Mouse (Mus musculus) heart, adult 18-20 months (tissue): ENCODE results near the gene Cntn1. TPM values are rescaled to one million over a fixed set of nuclear protein-coding genes. Genes with fewer than 3 reads are reported as not detected.
A peak's percentile ranks its signal among the peaks of the same experiment; 100 is the strongest.
"Not testable (repeated sequence)": the region's sequence is repeated elsewhere in the genome, so short reads cannot be mapped to it uniquely, and the experiment has no call there.

Experiments used
- DNase-seq, 2 experiments: peaks; one replicate each; pipeline ENCODE4 v3.0.0; 2021 to 2022; ENCODE audit warnings: mixed read lengths in 1 of 2
- total RNA-seq, 2 experiments: library from RNA; stranded (reverse); gene quantifications; 2 replicates each; pipeline ENCODE4 v1.2.3; 2021

Cntn1 gene
- total RNA-seq, 2 experiments from 2014 or later: 0.10 TPM; not detected in 1

DNA sequence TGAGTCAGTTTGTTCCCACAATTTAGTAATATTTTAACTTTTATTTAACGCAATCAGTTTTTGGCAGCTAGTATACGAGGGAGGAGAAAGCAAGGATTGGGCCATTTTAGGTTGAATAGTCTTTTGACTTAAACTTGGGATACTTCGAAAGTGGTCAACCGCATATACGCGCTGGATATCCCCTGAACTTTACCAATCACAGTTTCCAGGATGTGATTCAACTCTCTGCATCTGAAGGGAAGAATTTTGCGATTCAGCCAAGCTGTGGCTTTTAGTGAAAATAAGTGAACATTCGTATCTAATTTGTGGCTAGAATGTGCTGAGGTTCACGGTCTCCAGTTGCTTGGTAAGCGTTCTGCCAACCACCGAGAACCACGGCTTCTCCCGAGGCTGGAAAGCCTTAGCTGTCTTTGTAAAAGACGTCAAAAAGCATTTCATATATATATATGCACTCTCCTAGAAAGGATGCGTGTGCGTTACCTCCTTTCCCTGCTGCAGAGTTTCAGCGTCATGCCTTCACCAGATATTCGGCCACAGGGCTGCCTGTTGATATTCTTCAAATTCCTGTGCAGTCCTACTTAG, 217.9 kb downstream of the Cntn1 start:
- DNase-seq: no peak

- DNase-seq: no peak
Measured at GRCm38 (mm10) chr15:92271801-92272365, 220.9 kb downstream of the Cntn1 start.

GRCm38 (mm10) chr15:92276826-92277225, 225.9 kb downstream of the Cntn1 start:
- DNase-seq: no peak

- DNase-seq: no peak
Measured at GRCm38 (mm10) chr15:92277984-92278383, 227.0 kb downstream of the Cntn1 start.

GRCm38 (mm10) chr15:92280966-92281365, 230.0 kb downstream of the Cntn1 start:
- peak in 1 of 2 experiments; percentile 4 for DNase-seq

GRCm38 (mm10) chr15:92287616-92288015, 236.7 kb downstream of the Cntn1 start:
- DNase-seq: no peak

DNA sequence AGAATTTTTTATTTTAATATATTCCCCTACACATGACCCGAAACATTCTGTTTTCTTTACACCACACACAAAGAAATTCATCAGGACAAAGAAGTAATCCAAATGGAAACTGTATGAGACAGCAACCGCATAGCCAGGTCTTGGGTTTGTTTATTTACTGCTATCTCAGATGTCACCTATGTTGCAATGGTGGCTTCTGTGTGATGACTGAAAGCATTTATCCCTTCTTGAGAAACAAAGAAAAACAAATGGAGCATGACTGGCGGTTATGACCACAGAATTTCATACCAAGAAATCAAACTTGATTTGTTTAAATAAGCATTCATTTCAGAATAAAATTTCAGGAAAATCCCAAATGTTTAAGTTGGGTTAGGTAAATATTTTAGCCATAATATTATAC, 245.5 kb downstream of the Cntn1 start:
- no peak for DNase-seq

DNA sequence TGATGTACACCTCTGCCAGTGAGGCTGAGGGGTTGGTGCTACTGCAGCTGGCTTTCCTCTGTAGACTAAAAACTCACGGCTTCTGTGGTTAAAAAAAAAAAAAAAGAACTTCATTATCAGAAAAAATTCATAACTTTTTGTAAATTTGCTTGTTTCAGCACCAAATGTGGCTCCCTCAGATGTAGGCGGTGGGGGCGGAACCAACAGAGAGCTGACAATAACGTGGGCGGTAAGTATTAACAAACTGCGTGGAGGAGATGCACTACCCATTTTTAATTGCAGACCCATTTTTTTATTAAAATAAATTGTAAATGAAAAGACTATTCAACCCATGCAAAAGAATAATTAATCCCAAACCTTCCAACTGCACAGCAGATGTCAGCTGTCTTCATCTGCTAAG, 251.8 kb downstream of the Cntn1 start:
- no peak for DNase-seq

DNA sequence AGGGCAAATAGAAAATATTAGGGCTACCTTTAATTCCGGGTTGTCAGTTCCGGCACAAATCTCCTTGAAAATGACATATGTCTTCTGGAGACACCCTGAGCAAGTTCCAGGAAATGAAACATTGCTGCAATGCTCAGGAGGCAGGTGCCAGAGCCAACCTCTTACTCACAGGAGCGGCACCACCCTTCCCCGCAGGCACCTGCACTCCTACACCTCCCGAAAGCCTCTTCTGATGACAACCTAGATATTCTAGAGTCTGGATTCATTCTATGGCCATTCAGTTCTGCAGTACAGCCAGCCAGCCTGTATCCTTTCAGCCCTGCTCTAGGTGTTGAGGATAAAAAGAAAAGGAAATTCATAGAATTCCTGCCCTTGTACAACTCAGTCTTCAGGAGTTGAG, 253.3 kb downstream of the Cntn1 start:
- no peak for DNase-seq

- DNase-seq: no peak
Measured at GRCm38 (mm10) chr15:92321959-92322358, 271.0 kb downstream of the Cntn1 start.

GRCm38 (mm10) chr15:92327111-92327510, 276.1 kb downstream of the Cntn1 start:
- DNase-seq: peak in 1 of 2 experiments; percentile 22

GRCm38 (mm10) chr15:92340253-92340652, 289.3 kb downstream of the Cntn1 start:
- DNase-seq: no peak

- no peak for DNase-seq
Measured at GRCm38 (mm10) chr15:92341424-92341823, 290.5 kb downstream of the Cntn1 start.

DNA sequence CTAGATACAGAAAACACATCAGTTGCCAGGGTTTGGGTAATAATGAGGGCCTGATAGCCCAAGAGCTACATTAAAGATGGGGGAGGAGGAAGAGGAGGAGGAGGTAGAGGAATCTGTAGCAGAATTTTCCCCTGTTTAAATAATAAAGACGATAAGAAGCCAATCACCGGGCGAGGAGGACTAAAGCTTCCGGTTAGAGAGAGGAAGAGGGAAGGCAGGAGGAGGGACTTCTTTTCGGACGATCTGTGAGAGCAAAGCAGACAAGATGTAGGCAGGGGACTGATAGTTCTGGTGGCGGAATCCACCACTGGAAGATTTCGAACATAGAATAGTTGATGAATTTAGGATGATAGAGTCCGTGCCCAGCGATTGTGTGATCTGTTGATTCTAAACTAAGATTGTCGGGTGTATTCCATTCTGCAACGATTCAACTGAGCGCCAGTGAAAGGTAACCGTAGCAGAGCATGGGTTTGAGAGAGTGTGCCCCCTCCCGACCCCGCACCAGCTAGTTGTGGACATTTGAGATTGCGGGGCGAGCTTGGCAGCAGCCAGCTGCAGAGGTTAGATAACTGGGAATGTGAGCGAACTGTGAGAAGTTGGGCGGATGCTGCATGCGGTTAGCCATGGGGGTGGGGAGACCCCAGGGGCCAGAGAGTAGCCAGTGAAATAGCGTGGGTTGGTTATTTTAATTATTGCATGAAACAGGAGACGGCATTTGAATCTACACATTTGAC, 293.3 kb downstream of the Cntn1 start:
- no peak for DNase-seq

- DNase-seq: no peak
Measured at GRCm38 (mm10) chr15:92347426-92347825, 296.5 kb downstream of the Cntn1 start.

GRCm38 (mm10) chr15:92347902-92348301, 296.9 kb downstream of the Cntn1 start:
- no peak for DNase-seq

GRCm38 (mm10) chr15:92348453-92348852, 297.5 kb downstream of the Cntn1 start:
- not testable (repeated sequence) for DNase-seq

GRCm38 (mm10) chr15:92364153-92364552, 313.2 kb downstream of the Cntn1 start:
- DNase-seq: peak; percentile 48 to 58

- DNase-seq: peak; percentile 5 to 16
Measured at GRCm38 (mm10) chr15:92364592-92364991, 313.6 kb downstream of the Cntn1 start.
